Comparison of ENCODE assay signal across 13 mouse cellular contexts in the genomic region with DNA sequence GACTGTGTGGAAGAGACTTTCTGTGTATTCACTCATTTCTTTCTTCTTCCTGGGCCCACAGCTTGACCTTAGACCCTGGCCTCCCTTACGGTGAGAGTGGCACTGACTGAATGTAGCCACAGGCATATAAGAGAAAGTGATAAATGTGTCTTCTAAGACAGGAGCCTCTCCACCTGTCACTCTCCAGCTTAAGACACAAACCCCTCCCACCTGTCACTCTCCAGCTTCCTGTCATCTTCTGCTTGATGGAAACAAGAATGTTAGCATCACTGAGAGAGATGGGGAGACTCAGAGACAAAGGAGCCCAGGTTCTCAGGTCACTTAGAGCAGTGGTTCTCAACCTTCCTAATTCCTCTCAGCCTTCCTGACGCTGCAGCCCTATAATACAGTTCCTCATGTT. TPM values are rescaled to one million over a fixed set of nuclear protein-coding genes. Genes with fewer than 3 reads are reported as not detected.
"Had no signal": no experiment of that assay in that cellular context is flagged by ENCODE, and none has a peak within 500 bp of the region (broad histone marks: within the 10 kb centered on the region; RNA-seq: fewer than 3 reads in every experiment).

No protein-coding gene starts in this region.

- ATAC-seq: intestine, embryonic 16.5 days; liver, postnatal 0 days; midbrain, embryonic 15.5 days had no signal

- DNase-seq: kidney, adult 2 months; kidney, postnatal 14 days; layer of hippocampus, postnatal 36 days; liver; liver, embryonic 13.5 days; liver, postnatal 0 days; lung, postnatal 14 days; right cerebral cortex, adult 18-20 months had no signal

RNA-seq across cellular contexts. Expression of gene Vwa3b, which starts 3.7 kb away (rescaled TPM):
- total RNA-seq: monocyte, adult 5-6 weeks had no signal
- polyA plus RNA-seq: kidney, embryonic 15.5 days; liver, embryonic 13.5 days; macrophage had no signal
